Mouse (Mus musculus): ENCODE measurements at regions not wholly inside any gene's neighbourhood (a gene's known extent, or its start where the extent isn't known, plus 50 kb on each side); places are given as distances from the start of the nearest gene placed in this dataset.

DNA sequence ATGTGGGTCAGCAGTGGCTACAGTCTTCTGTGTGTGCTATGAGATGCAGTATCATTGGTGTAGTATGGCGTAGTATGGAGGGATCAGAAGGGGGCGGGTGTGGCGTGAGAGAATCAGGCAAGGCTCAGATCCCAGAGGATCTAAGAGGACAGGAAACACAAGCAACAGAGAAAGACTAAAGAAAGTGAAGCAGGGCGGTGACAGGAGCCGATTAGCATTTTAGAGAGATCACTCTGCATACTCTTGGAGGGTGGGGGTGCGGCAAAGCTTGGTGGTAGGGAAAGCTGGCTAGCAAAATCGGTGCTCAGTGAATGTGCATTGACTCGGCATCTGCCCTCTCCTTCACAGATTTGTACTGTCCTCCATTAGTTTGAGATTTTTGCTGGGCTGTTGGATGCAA is 93.1 kb upstream of the Mphosph6 start:
- DNase-seq (ENCODE audit: low read depth, low spot score) = peak; percentile 88

DNA sequence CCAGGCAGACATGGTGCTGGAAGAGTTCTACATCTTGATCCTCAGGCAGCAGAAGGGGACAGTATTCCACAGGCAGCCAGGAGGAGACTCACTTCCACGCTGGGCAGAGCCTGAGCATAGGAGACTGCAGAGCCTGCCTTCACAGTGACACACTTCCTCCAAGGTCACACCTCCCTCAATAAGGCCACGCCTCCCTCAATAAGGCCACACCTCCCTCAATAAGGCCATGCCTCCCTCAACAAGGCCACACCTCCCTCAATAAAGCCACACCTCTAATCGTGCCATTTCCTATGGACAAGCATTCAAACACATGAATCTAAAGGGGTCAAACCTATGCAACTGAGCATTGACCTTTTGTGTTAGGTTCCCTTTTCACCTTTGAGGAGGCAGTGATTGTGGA is 88.5 kb upstream of the Mphosph6 start:
- peak; percentile 67 for DNase-seq (ENCODE audit: low read depth, low spot score)

DNA sequence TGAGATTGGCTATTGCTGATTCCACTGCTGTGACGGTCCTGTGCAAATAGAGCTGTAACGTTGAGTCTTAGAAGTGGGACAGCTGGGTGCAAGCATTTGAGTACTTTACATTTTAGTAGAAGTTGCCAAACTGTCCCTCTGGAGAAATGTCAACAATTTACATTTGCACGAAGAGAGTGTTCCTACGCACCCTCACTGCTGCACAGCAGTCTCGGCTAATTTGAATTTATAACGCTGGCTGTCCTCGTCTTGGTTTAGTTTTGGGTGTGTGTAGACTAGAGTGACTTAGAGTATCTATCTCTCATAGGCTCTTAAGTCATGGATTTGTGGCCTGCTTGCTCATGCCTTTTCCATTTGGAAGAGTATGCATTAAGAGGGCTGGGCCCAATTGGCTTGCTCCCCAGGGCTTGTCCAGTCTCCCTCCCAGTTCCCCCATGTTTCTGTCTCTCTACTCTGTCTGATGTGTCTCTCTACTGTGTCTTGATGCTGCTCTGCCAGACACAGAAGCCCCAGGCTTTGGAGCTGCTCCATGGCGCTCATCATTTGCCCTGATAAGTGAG is 79.8 kb upstream of the Mphosph6 start:
- DNase-seq (ENCODE audit: low read depth, low spot score) = no peak

DNA sequence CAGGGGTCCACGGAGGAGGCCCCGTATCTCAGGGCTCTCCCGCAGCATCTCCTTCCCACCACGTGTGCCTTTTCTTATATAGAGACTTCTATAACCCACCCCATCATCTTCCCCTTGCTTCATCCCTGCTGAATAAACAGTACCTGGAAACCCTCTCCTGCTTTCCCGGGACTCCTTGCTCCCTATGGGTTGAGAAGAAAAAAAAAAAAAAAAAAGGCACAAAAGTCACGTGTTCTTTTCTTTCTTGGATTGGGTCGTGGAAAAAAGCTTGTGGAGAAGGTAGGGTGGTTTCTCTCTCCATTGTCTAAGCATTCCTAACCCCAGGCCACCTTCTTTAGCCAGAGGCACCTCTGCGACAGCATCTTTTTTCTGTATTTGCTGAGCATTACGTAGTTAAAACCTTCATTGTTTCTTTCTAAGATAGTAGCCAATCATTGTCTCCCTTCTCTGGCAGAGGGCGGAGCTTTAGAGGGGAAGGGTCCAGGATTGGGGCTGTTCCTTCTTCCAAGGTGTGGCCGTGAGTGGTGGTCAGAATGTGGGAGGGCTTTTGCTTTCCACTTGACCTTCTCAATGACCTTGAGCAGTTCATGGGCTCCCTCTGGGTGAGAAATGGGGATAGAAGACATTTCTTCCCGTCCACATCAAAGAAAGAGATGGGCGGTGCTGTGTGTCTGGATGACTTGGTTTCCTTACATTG is 78.7 kb upstream of the Mphosph6 start:
- DNase-seq (ENCODE audit: low read depth, low spot score) = peak; percentile 89

DNA sequence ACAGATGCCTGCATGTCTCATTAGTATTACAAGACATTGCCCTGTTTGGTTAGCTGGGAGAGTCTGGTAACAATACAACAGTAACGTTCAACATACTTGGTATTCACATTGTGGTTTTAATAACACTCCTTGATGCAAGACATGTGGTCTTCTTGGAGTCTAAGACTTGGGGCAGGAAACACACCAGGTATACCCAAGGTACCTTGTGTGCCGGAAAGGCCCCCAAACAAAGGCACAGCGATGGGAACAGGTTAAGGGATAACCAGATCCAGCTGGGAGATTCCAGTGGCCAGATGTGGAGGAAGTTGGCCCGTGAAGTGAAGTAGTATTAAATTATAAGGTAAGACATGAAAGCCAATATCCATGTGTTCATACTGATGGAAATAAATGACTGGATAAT is 71.9 kb upstream of the Mphosph6 start:
- DNase-seq (ENCODE audit: low read depth, low spot score) = no peak

DNA sequence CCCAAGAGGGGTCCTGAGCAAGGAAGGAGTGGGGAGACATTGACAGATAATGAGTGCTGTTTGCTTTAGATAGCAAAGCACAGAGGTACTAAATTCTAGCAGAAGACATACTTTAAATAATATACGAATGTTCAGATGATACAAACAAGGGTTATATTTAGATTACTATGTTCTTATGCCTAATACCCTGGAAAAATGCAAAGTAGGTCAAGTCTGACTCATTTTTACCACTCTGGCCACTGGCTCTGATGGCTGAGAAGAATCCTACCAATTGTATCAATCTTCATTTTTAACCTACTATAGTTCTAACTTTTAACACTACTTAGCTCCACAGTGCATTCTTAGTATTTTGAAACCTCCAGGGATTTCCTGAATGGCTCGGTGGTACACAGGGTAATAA is 65.4 kb upstream of the Mphosph6 start:
- no peak for DNase-seq (ENCODE audit: low read depth, low spot score)

DNA sequence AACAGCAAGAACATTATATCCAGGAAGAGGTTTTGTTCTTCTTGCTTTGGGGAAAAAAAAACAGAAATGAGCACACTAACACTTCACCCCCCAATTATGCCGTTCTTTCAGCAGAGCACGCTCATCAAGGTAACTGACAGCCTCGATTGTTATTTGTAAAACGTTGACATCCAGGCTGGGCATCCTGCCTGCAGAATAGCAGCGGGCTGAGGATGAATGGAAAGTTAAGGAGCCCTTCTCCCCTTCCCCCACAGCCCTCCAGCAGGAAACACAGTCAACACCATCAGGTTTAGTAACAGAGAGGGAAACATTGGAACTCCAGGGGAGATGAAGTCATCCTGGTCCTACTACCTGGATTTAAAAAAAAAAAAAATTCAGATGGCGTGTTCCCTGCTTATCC is 63.3 kb upstream of the Mphosph6 start:
- no peak for DNase-seq (ENCODE audit: low read depth, low spot score)

DNA sequence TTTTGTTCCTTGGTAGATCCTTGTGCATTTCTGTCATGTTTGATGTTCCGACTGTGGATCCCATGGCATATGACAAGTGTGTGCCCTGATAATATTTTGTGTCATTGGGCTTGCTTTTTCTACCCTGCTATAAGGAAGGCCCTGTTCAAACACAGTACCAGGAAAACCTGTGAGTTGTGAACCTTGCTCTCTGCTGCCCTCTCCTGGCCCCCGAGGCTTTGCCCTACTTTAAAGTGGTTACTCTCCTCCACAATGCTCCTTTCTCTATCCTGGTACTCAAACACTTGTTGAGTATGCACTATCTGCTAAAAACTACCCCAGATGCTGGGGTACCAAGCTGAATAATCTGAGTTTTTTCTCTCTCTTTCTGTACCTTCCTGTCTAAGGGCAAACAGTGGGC is 62.1 kb upstream of the Mphosph6 start:
- DNase-seq (ENCODE audit: low read depth, low spot score) = peak; percentile 64

DNA sequence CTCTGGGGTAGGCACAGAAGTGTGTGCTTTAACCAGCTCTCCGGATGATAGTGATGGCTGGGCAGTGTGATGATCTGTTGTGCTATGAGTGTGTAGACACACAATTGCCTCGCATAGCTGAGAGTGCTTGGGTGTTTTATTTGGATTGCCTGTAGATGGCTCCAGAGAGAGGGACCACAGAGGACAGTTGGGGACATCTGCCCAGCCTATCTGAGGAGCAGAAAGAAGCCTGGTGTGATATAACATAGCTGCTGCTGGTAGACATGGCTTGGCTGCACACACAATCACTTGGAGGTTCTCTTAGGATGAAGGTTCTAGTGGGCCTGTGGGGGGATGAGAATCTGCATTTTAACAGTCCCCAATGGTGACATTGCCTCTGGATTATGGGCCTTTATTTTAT is 60.6 kb upstream of the Mphosph6 start:
- no peak for DNase-seq (ENCODE audit: low read depth, low spot score)

DNA sequence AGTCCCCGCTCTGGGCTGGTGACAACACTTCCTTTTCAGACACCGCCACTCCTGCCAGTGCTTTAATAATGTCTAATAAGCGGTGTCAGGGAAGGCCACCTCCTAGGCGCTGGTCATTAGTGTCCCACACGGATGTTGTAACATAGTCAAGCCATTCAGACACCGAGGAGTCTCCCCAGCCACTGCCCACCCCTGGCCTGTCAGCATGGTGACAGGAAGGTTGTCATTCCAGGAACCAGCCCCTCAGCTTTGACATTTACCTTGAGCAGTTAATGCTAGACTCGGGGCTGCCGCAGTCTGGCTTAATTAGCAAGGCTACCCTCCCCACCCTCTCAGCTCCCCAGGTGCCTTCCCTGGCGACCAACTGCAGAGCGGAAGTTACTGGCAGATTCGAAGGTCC is 58.0 kb upstream of the Mphosph6 start:
- DNase-seq (ENCODE audit: low read depth, low spot score) = no peak

DNA sequence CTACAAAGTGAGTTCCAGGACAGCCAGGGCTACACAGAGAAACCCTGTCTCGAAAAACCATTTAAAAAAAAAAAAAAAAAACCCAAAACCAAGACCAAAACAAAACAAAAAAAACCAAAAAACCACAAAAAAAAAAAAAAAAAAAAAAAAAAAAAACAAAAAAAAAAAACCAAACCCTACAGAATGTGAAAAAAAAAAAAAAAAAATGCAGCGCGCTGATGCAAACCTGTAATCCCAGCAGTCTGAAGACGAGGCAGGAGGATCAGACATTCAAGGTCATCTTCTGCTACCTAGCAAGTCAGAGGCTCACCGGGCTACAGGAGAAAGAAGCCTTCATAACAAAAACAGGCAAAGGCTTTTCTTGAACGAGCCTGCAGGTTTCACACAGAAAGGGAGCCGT is 57.4 kb upstream of the Mphosph6 start:
- DNase-seq (ENCODE audit: low read depth, low spot score) = no peak

DNA sequence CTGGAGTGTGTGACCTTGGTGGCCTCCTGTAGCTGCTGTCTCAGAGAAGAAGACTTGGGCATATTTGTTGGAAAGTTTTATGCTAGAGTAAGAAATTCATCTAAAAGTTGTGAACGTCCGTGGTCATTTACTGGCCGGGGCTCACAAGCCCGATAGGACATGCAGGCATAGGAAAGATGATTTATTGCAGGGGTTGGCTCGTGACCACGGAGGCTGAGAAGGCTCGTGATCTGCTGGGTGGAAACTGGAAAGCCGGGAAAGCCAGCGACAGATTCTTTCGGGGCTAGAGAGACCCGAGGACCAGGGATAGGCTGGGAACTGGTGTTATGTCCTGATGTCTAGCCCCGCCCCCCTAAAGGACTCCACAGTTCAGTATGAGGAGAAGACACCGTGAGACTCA is 54.4 kb upstream of the Mphosph6 start:
- no peak for DNase-seq (ENCODE audit: low read depth, low spot score)

DNA sequence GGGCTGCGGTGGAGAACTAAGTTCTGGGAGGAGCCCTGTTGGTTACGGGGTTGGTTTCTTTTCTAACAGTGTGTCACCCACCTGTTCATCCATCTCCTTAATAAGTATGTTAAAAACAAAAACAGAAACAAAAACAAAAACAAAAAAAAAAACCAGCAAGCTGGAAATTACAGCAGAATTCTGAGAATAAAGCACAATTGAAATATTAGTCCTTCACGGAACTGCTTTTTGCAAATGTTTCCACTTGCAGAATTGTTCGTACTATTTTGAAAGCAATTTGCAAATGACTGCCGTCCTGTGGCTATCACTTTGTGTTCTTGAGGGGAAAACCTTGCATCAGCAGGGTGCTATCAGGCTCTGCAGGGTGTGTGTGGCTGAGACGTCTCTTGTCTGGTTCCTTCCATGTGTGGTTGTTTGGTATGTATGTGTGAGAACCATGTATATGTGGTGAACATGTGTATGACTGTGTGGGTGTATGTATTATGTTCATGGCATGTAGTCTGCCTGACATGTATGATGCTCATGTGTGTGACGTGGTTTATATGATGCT is 53.3 kb upstream of the Mphosph6 start:
- no peak for DNase-seq (ENCODE audit: low read depth, low spot score)

DNA sequence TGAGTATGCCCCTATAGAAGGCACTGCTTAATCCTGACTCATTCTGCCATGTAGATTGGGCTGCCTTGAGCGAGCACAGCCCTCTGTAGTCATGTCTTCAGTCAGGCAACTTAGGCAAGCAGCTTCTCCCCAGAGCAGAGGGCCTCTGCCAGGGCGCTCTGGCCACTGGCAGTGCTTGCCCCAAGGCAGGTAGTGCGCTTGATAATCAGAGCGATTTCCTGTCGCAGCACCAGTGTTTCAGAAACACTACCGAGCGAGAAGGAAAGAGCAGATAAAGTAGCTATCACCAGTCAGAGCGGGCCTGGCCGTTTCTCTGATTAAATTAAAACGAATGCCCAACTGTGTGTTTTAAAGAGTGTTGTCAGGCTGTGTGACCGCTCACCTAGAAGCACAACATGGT is 52.6 kb upstream of the Mphosph6 start:
- DNase-seq (ENCODE audit: low read depth, low spot score) = no peak

DNA sequence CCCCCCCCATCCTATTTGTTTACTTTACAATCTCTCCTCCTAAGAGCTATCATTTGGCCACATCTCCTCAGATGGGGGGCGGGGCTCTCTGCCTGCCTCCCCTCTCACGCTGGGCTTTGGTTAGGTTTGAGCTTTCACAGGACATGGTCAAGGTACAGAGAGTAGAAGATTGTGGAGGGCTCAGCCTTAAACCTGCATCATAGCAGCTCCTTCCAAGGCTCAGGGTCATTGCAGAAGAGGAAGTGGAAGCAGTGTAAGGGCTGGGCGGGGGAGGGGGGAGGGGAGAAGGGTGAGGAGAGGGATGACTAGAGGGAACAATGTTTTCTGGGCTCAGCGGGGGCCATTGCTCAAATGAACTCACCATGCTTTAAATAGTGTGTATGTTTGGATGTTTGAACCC is 51.7 kb upstream of the Mphosph6 start:
- DNase-seq (ENCODE audit: low read depth, low spot score) = peak; percentile 37

DNA sequence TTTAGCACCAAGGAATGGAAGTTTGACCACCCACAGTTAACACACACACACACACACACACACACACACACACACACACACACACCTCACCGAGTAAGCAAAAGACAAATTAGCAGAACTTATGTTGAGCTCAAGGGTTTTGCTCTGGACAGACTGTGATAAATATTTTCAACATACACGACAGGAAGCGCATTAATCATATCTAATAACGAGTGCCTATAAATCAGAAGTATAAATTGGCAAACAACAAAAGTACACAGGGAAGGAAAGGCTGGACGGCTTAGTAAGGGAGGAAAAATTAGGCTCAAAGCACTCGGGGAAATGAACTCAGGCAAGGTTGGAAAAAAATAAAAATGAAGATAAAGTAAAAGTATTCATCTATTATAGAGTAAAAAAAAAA is 50.8 kb upstream of the Mphosph6 start:
- DNase-seq (ENCODE audit: low read depth, low spot score) = no peak

Data from ZHBTc4 (cell line).